In genomic region chrX:12086674-12087510, GRCm38 (mm10) we compare ENCODE assay signal across 8 mouse cellular contexts.
A peak's percentile ranks its signal among the peaks of the same experiment; 100 is the strongest.
DNase-seq lines count a peak whose midpoint lies in the region; ATAC-seq lines count a peak whose summit lies in the region.

No protein-coding gene starts in this region.

- intact Hi-C loops in left cerebral cortex, postnatal 14 days (cut with DNase I): loop anchor here (10.0 kb wide), 1 partner anchor 168 kb away; no protein-coding TSS in a partner anchor

- H3K4me3 ChIP-seq in forebrain, embryonic 12.5 days (replicated peaks): peak overlapping the region; percentile 46
- H3K4me3 ChIP-seq in hindbrain, embryonic 15.5 days: peak overlapping the region; percentile 51
- H3K4me3 ChIP-seq in liver, embryonic 12.5 days: peak overlapping the region; percentile 60
- H3K4me3 ChIP-seq in neural tube, embryonic 12.5 days: peak overlapping the region; percentile 45

- DNase-seq in retina, postnatal 1 day: peak; percentile 59
- no peak for DNase-seq in retina, embryonic 14.5 days (ENCODE audit: low spot score)
- peak; percentile 85 for DNase-seq in adrenal gland, adult 2 months
- DNase-seq in left cerebral cortex, postnatal 14 days (ENCODE audit: low spot score in 2 of 2): no peak

- H3K27me3 ChIP-seq in forebrain, embryonic 12.5 days: peaks cover 94% of the 10 kb centered on the region
- H3K27me3 ChIP-seq in hindbrain, embryonic 15.5 days: peaks cover 44% of the 10 kb centered on the region
- H3K27me3 ChIP-seq in liver, embryonic 12.5 days (replicated peaks): peaks cover 100% of the 10 kb centered on the region
- H3K27me3 ChIP-seq in neural tube, embryonic 12.5 days (replicated peaks): peaks cover 78% of the 10 kb centered on the region

- ATAC-seq in forebrain, embryonic 12.5 days (ENCODE audit: low FRiP score): no peak
- no peak for ATAC-seq in hindbrain, embryonic 15.5 days (ENCODE audit: low FRiP score, low read depth)
- peak; percentile 11; the same call in 1 of the 2 replicates for ATAC-seq in liver, embryonic 12.5 days
- no peak for ATAC-seq in neural tube, embryonic 12.5 days (ENCODE audit: low FRiP score, low read depth)

- H3K4me1 ChIP-seq in forebrain, embryonic 12.5 days: peaks cover 65% of the 10 kb centered on the region
- H3K4me1 ChIP-seq in hindbrain, embryonic 15.5 days (replicated peaks): peaks cover 37% of the 10 kb centered on the region
- peaks cover 72% of the 10 kb centered on the region for H3K4me1 ChIP-seq in liver, embryonic 12.5 days
- peaks cover 51% of the 10 kb centered on the region for H3K4me1 ChIP-seq in neural tube, embryonic 12.5 days

- H3K9ac ChIP-seq in forebrain, embryonic 12.5 days: peak overlapping the region; percentile 68
- H3K9ac ChIP-seq in hindbrain, embryonic 15.5 days: peak overlapping the region; percentile 56
- H3K9ac ChIP-seq in liver, embryonic 12.5 days: peak overlapping the region; percentile 71
- peak overlapping the region; percentile 75 for H3K9ac ChIP-seq in neural tube, embryonic 12.5 days

- H3K4me2 ChIP-seq in forebrain, embryonic 12.5 days: peak overlapping the region; percentile 83
- H3K4me2 ChIP-seq in hindbrain, embryonic 15.5 days: peak overlapping the region; percentile 88
- H3K4me2 ChIP-seq in liver, embryonic 12.5 days: peak overlapping the region; percentile 89
- peak overlapping the region; percentile 85 for H3K4me2 ChIP-seq in neural tube, embryonic 12.5 days (replicated peaks)

- peak overlapping the region; percentile 97 for H3K27ac ChIP-seq in forebrain, embryonic 12.5 days
- peak overlapping the region; percentile 92 for H3K27ac ChIP-seq in hindbrain, embryonic 15.5 days (replicated peaks)
- H3K27ac ChIP-seq in liver, embryonic 12.5 days: peak overlapping the region; percentile 84
- peak overlapping the region; percentile 80 for H3K27ac ChIP-seq in neural tube, embryonic 12.5 days

- no peaks in the 10 kb centered on the region for H3K9me3 ChIP-seq in forebrain, embryonic 12.5 days
- no peaks in the 10 kb centered on the region for H3K9me3 ChIP-seq in hindbrain, embryonic 15.5 days
- H3K9me3 ChIP-seq in liver, embryonic 12.5 days (replicated peaks): no peaks in the 10 kb centered on the region
- H3K9me3 ChIP-seq in neural tube, embryonic 12.5 days: no peaks in the 10 kb centered on the region

- H3K36me3 ChIP-seq in forebrain, embryonic 12.5 days (replicated peaks): no peaks in the 10 kb centered on the region
- no peaks in the 10 kb centered on the region for H3K36me3 ChIP-seq in hindbrain, embryonic 15.5 days
- no peaks in the 10 kb centered on the region for H3K36me3 ChIP-seq in liver, embryonic 12.5 days
- H3K36me3 ChIP-seq in neural tube, embryonic 12.5 days: no peaks in the 10 kb centered on the region

- 4% methylated on average over 47 of the region's 70 CpGs for WGBS in forebrain, embryonic 12.5 days
- 2% methylated on average over 48 of the region's 70 CpGs for WGBS in hindbrain, embryonic 15.5 days
- 2% methylated on average over 60 of the region's 70 CpGs for WGBS in liver, embryonic 12.5 days (ENCODE audit: insufficient replicate concordance)
- WGBS in neural tube, embryonic 12.5 days: 2% methylated on average over 68 of the region's 70 CpGs

Comparison
In these comparisons a context has a peak if more than half of its experiments do, and no peak if none do; other contexts are left out.
1. DNase-seq: peak in retina, postnatal 1 day (single experiment) and adrenal gland, adult 2 months (single experiment); none in retina, embryonic 14.5 days (single experiment) and left cerebral cortex, postnatal 14 days (0 of 2).
2. Peak in every context shown above with its lines, with median percentiles within 50 percentile points of each other: H3K27ac ChIP-seq, H3K4me2 ChIP-seq, H3K4me3 ChIP-seq and H3K9ac ChIP-seq.